Mouse (Mus musculus) B cell, adult 2 months (primary cell): ENCODE data around the gene Hace1.
"Not testable (repeated sequence)": the region's sequence is repeated elsewhere in the genome, so short reads cannot be mapped to it uniquely, and the experiment has no call there.

Source experiments
- DNase-seq, 2 experiments: peaks; one replicate each; pipeline ENCODE4 v3.0.0; 2022

Hace1 gene

GRCm38 (mm10) chr10:45577731-45578297 lies at the start of gene Hace1:
Gene Hace1, plus strand, starts transcription at chr10:45577829.
- DNase-seq: peak; percentile 87

DNA sequence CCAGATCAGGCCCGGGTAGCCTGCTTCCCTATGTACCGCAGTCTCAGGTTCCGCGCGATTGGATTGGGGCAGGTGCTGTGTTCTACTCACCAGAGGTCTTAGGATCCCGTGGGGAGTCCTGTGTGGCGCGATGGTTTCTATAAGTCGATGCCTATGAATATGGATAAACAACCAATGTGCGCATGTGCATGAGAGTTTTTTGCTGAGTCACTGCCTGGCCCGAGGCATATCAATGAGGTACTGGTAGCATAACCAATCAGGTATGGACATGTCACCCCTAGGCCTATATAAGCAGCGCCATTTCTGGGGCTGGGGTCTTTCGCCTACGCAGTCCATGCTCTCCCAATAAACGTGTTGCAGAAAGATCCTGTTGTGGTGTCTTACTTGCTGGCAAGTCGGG lies 40.3 kb upstream of the Hace1 start:
- not testable (repeated sequence) for DNase-seq

- DNase-seq: no peak
These were observed 34.9 kb upstream of the Hace1 start for GRCm38 (mm10) chr10:45542726-45543125.

DNA sequence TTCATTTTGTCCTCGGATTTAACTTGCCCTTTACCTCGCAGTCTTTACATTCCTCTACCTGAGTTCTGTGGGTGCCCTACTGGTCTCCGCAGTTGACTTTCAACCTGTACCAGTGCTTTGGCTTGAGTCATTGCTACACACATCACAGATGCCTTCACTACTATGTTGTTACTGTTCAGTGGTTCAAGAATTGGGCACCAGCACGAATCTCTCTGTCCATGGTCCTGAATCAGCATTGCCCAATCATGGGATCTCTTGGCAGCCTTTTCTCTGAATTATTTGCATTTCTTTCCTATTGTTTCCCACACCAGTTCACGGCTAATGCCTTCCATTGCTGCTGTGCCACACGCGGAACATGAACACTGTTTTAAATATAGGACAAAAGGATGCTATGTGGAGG lies 30.8 kb upstream of the Hace1 start:
- DNase-seq: no peak

- peak; percentile 44 to 53 for DNase-seq
These were observed 731 bp downstream of the Hace1 start for GRCm38 (mm10) chr10:45578298-45578821.

DNA sequence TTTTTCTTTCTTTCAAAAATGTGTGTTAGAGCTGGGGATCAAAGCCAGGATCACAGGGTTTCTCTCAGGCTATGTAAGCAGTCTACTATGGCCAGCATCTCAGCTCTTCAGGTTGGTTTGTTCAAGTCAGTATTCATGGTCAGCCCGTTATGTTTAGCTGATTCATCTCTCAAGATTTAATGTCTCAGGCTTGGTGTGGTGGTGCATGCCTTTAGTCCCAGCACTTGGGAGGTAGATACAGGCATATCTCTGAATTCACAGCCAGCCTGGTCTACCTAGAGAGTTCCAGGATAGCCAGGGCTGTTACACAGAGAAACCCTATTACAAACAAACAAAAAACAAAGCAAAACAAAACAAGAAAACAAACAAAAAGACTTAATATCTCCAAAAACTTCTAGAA lies 5.7 kb downstream of the Hace1 start:
- DNase-seq: no peak

DNA sequence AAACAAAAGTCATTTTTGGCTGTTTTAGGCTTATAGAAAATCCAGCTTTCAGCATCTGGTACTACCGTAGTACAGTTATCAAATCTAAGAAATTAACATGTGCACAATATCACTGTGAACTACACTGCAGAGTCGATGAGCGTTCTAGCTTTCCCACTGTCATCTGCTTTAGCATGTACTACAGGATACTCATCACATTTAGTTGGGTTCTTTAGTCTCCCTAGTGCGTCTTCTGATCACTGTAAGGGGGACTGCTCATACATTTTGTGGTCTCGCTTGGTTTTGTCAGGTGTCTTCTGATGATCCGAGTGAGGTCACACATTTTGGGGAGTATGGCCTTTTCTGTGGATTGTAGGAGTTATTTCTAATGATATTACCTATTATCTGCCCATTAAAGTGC lies 6.2 kb downstream of the Hace1 start:
- no peak for DNase-seq

DNA sequence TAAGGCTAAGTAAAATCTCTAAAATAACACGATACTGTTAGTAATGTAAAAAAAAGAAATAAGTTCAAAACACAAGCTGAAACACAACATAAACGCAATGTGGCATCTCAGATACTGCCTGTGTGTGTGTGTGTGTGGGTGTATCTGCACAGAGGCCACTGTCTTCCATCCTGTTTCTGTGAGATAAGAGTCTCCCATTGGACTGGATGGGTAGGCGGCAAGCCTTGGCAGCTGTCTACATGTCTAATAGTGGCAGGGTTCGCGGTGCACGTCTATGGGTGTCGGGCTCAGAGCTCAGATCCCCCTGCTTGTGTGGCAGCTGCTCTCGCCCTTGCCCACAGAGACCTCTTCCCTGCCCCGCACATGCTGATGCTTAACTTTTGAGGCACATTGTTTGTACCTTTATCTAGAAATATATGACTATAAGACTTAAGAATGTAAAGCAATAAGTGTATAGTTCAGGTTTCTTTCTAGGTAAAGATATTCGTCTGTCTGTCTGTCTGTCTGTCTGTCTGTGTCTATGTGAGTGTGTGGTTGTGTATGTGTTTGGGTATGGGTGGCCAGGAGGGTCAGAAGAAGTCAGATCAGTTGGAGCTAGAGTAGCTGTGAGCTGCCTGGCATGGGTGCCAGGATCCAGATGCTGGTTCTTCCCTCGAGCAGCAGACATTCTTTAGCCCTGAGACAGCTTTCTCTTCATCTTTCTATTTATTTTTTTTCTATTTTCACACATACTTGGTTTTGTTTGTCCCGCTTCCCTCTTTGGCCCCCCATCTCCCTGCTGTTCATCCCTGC lies 6.9 kb downstream of the Hace1 start:
- no peak for DNase-seq

- DNase-seq: no peak
These were observed 28.2 kb downstream of the Hace1 start for GRCm38 (mm10) chr10:45605853-45606252.

GRCm38 (mm10) chr10:45610727-45611126 lies 33.1 kb downstream of the Hace1 start:
- DNase-seq: no peak

GRCm38 (mm10) chr10:45616012-45616411 lies 38.4 kb downstream of the Hace1 start:
- no peak for DNase-seq

DNA sequence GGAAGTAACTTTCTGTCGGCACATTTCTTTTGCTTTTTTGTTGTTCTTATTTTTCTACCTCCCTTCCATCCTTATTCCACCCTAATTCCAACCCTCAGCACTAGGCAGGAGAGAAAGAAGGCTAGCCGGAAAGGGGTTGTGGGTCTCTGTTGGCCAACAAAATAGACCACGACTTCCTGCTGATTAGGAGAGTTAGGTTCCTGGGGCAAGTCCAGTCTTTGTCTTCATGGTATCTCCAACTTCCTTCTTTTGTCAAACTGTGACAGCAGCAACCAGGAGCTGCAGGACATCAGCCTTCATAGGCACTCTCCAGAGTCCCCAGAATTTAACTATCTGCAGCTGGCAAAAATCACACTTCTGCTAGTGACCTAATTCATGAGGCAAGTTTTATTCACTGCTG lies 41.4 kb downstream of the Hace1 start:
- DNase-seq: no peak

- no peak for DNase-seq
These were observed 54.4 kb downstream of the Hace1 start for GRCm38 (mm10) chr10:45631995-45632394.

DNA sequence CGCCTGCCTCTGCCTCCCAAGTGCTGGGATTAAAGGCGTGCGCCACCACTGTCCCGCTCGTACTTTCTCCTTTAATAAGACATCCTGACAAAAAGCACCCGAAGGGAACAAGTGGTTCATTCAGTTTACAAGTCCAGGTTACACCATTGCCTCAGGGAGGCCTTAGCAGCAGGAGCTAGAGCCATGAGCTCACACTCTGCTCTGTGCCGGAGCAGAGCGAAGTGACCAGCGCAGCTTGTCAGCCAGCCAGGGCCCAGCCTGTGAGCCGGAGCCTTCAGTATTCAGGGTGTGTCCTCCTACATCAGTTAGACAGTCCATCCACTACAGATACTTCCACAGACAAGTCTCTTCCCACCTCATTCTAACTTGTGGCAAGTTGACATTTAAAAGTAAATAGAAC lies 55.0 kb downstream of the Hace1 start:
- no peak for DNase-seq

DNA sequence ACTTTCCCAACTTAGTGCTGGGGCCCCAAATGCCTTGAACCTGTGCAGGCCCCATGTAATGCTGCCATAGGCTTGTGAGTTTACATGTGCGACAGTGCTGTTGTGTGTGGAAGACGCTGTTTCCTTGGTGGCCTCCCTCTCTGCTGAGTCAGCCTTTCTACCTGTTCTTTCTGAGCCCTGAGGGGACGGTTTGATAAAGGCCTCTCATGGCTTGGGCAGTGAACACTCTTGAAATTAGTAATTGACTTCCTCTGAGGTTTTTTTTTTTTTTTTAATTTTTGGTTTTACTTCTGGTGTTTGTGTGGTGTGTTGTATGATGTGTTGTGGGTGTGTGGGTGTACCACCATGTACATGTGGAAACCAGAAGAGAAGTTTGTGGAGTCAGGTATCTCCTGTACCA lies 57.6 kb downstream of the Hace1 start:
- DNase-seq: no peak

- DNase-seq: no peak
These were observed 62.1 kb downstream of the Hace1 start for GRCm38 (mm10) chr10:45639762-45640161.

DNA sequence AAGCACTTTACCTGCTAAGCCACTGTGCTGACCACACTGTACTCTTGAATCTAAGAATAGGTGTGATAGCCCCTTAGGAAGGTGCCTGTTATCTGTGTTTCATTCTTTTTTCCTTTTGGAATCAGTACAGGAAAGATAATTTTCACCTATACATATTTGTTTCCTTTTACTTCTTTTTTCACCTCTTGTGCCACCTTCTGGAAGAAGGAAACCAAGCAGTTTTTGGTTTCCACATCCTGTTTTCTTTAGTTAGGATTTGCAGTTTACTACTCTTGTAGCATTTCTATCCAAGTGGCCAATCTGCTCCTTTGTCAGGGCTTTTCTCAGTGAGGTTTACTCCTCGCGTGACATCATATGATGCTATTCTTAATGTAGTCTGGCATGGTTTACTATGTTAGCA lies 76.4 kb downstream of the Hace1 start:
- DNase-seq: no peak

DNA sequence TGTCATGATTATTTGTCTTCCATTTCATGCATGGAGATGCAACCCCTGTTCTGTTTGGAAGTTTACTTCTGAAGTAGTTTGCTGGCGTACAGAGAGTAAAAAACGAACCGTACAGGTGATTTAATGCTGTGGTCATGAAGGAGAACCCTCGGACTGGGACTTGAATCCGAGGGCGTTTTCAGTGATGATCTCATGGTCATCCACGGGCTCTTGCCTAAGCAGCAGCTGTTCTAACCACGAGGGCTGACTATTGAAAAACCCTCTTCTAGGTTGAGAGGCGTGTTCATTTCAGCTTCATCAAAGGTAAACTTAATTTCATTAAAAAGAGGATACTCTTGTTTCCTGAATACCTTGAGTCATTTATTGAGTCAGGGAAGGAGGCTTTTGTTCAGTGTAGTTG lies 84.4 kb downstream of the Hace1 start:
- DNase-seq: no peak

DNA sequence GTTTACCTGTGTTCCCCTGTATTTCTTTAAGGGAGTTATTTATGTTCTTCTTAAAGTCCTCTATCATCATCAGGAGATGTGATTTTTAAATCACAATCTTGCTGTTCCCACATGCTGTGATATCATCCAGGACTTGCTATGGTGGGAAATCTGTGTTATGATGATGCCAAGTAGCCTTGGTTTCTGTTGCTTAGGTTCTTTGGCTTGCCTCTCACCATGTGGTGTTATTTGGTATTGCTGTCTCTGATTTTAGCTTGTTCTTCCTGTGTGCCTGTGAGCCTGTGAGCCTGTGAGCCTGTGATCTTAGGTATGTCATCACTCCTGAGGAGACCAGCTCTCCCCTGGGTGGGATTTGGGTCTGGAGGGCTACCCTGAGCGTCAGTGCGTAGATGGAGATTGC lies 90.6 kb downstream of the Hace1 start:
- no peak for DNase-seq

- no peak for DNase-seq
These were observed 99.2 kb downstream of the Hace1 start for GRCm38 (mm10) chr10:45676796-45677195.

DNA sequence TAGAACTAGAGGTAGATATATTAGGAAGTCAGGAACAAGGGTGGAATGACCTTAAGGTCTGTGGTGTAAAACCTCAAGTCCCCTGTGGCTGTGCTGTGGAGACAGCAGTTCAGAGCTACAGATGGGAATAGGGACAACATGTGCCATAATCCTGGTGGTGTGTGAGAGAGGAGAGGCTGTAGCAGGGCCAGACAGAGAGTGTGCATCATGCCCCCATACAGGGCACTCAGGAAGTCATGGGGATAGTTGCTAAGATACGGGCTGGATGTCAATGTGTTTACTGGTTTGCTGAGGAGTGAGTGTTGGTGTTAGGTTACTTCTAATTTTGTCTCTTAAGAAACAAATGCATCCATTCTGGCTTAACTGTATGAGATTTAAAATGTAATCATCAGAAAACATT lies 108.6 kb downstream of the Hace1 start:
- no peak for DNase-seq

GRCm38 (mm10) chr10:45694931-45695330 lies 117.3 kb downstream of the Hace1 start:
- DNase-seq: no peak

- no peak for DNase-seq
These were observed 117.9 kb downstream of the Hace1 start for GRCm38 (mm10) chr10:45695522-45695921.

GRCm38 (mm10) chr10:45698930-45699329 lies 121.3 kb downstream of the Hace1 start:
- DNase-seq: no peak

- no peak for DNase-seq
These were observed 129.2 kb downstream of the Hace1 start for GRCm38 (mm10) chr10:45706849-45707248.
